Mouse (Mus musculus) layer of hippocampus, postnatal 36 days (tissue): ENCODE measurements at regions not wholly inside any gene's neighbourhood (a gene's known extent, or its start where the extent isn't known, plus 50 kb on each side); places are given as distances from the start of the nearest gene placed in this dataset.

Experiments
- DNase-seq, 2 experiments: peaks; one replicate each; pipeline ENCODE4 v3.0.0; 2022

DNA sequence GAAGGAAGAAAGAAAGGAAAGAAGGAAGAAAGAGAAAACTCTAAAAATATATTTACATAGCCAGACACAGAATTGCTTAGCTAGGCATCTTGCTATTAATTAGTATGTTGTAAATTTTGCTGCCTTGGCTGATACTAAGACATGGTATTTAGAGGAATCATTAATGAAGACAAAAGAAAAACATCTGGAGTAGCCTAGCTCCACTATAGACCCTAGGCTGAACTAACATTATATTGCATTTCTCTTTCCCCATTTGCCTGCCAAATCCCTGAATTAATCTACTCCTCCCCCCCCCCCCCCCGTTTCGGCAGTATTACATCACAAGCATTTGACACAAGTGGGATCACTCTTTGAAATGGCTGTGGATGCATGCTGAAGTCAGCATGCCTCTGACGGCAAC lies 206.1 kb upstream of the Tet2 start:
- no peak for DNase-seq

DNA sequence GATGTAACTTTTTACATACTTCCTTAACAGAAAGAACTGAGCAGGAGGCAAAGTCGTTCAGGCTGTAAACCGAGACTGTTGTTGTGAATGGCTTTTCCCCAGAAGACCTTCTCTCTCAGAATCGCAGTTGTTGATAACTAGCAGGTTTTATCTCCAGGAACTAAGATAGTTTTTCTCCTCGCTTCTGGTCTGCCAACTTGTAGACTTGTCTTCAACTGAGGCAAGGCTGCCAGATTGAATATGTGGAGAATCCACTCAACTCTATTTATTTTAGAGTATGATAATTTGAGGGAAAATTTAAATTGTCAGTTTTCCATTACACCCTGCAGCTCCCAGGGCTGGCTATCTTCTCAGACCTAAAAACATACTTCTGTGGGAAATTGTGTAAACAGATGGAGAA lies 206.6 kb upstream of the Tet2 start:
- DNase-seq = no peak

DNA sequence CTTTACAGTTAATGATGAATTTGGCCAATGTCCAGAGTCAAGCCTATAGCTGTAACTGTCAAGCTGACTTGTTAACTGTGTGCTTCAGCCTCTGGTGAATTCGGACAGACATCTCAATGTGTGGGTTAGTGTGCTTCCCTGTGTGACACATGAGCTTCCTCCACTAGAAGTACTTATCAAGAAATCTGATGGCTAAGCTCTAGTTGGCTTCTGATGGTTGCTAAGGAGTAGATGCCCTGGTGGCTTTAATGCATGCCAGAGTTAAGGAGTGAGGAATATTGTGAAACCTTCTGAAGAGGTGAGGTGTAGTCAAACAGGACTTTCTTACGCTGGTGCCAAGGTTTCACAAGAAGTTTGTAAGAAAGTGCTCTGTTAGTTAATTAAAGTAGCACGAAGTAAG lies 208.1 kb upstream of the Tet2 start:
- DNase-seq = no peak

GRCm38 (mm10) chr3:133754006-133754910 lies 209.3 kb upstream of the Tet2 start:
- peak in 1 of 2 experiments; percentile 7 for DNase-seq

DNA sequence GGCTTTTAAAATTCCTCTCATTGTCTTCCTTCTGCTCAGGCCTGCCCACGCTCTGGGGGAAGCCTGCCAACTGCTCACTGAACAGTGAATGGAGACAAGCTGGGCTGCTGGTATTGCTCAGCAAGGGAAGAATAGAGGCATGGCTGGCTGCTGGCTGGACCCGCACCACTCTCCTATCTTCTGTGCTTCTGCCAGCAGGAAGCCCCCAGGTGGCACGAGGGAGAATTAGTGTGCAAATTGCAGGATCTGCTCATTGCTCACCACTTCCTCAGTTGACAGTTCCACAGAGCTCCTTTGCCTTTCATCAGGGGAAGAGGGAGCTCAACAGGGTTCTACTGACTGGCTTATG lies 209.9 kb upstream of the Tet2 start:
- peak; percentile 83 to 84 for DNase-seq

DNA sequence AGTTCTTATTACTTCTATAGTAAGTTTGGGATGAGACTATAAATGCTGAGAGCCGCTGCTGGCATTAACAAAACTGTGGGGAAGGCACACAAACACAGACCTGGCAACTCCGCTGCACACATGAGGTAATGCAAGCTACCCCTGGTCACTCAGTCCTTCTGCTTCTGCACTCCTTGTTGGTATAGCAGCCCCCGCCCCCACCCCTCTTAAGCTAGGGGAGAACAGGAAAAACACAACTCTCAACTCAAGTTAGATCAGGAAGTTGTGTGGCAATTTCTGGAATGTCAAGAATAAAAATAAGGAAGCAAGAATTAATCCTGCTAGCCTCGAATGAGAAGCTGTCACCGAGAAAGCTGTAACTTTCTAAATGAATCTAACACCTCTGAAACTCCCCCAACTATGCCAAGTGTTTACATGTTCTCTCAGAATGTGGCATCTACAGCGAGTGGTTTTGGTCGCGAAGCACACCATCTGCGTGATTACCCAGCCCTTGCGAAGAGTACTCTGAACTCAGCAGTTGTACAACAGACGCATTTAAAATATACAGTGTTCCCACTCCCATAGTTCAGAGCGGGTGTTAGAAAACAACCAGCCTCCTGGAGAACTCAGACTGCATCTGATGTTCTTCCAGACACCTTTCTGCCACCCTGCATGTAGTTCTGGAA lies 212.9 kb upstream of the Tet2 start:
- DNase-seq = peak; percentile 30 to 43

- DNase-seq = no peak
These were observed 213.5 kb upstream of the Tet2 start for GRCm38 (mm10) chr3:133758421-133758820.

DNA sequence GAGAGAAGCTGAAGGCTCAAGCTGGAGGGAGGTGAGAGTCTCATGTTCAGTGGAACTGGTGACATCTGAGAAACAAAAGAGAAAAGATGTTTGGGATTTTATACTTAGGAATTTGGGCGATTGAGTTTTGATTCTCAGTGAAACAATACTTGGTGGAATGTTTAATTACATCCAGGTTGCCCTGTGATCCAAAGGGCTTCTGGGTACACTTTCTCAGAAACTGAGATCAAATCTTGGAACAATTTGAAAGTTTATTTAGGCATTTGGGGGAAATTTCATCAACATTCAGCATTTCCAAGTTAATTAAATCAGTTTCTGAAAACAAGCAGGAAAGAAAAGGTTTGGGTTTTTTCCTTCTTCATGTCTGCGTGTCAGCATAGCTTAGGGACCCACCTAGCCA lies 214.7 kb upstream of the Tet2 start:
- no peak for DNase-seq

DNA sequence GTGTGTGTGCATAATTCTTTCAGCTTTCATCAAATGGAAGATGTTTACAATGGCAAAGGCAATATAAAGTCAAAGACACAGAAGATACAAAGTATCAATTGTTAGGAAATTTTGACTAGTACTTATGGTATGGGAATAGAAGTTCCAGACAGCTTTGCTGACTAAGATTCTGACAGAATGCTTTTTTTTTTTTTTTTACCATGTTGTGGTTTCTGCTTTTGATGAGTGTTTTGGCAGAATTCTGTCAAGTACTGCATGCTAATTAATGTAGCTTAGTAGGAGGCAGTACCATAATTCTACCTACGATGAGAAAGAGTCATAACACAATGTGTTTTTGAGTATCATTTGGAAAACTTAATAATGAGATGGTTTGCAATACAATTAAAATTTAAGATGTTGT lies 215.3 kb upstream of the Tet2 start:
- no peak for DNase-seq

- no peak for DNase-seq
These were observed 218.8 kb upstream of the Tet2 start for GRCm38 (mm10) chr3:133763721-133764120.

GRCm38 (mm10) chr3:133773490-133773889 lies 228.6 kb upstream of the Tet2 start:
- no peak for DNase-seq

DNA sequence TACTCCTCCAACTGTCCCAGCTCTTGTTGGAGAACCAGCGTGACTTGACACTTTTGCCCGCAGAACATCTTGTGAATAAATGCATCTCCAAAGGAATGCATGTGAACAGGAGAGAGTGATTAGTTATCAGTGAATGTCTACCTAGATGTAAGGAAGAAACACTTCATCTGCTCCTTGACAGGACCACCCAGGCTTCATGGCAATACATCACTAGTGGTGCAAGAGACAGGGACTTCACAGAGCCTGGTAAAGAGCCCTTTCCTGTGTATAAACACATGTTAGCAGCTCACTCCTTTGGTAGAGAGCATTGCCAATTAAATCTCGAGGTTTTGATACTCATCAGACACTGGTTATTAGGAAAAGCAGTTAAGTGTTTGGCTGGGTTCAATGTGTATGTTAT lies 229.3 kb upstream of the Tet2 start:
- no peak for DNase-seq

DNA sequence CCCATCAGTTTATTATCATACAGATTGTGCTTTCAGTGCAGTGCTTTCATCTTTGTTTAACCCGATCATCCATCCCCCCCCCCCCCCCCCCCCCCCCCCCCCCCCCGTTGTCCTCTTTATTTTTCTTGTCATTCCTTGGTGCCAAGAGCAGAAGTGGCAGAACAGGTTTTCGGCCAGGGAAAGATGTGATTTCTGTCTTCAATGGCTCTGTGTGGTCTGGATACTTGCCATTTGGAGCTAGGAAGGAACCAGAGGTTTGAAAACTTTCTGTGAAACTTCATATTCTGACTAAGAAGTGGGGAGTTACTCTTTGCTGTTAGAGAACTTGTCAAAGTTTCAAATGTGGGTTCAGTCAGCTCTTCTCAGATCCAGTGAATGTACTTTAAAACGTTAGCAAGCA lies 231.1 kb upstream of the Tet2 start:
- no peak for DNase-seq

DNA sequence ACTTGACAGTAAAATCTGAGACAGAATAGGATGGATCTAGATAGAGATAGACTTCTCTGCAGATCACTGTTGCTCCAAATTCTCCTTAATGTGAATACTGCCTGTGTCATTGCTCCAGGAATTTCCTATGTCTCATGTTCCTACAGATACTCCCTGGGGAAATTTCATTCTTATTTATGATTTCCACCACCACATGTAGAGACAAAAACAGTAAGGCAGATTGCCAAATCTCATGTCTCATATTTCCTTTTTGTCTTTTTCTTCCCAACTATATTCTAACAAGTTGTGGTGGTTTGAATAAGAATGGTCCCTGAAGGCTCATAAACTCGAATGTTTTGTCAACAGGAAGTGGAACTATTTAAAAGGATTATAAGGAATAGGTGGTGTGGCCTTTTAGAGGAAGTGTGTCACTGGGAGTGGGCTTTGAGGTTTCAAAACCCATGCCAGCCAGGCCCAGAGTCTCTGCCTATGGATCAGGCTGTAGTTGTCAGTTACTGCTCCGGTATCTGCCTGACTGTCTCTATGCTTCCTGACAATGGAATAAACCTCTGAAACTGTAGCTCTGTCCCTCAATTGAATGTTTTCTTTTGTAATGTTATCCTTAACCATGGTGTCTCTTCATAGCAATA lies 234.3 kb upstream of the Tet2 start:
- DNase-seq = no peak

DNA sequence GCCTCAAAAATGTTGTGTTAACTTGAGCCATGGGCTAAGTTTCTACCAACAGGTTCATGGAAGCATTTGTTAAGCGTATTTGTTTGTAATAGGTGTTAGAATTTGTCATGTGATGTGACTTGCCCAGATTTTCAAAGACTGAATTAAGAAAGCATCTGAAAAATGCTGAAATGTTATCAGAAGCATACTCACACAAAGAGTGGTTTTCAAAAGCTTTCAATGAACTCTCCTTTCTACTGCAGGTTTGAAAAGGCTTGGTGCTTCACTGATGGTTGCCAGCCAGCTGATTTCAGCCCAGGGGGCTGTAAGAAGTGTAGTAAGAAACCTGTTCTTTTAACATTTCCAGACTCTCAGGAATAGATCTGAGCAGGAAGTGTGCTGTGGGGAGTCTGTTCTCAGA lies 238.1 kb upstream of the Tet2 start:
- no peak for DNase-seq

DNA sequence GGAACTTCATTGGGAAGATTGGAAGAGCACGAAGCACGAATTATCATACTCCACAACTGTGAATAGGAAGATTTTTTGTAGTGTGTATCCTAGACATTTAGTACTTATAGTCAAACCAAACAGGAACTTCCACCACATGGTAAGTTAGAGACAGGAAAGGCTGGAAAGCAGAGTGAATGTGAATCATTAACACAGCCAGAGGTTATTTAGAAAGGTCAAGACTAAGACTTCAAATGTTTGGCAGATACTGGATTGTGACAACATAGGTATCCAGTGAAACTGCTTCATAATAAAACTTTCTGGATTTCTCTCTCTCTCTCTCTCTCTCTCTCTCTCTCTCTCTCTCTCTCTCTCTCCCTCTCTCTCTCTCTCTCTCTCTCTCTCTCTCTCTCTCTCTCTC lies 246.4 kb upstream of the Tet2 start:
- DNase-seq = no peak

- no peak for DNase-seq
These were observed 264.1 kb upstream of the Tet2 start for GRCm38 (mm10) chr3:133809007-133809552.

DNA sequence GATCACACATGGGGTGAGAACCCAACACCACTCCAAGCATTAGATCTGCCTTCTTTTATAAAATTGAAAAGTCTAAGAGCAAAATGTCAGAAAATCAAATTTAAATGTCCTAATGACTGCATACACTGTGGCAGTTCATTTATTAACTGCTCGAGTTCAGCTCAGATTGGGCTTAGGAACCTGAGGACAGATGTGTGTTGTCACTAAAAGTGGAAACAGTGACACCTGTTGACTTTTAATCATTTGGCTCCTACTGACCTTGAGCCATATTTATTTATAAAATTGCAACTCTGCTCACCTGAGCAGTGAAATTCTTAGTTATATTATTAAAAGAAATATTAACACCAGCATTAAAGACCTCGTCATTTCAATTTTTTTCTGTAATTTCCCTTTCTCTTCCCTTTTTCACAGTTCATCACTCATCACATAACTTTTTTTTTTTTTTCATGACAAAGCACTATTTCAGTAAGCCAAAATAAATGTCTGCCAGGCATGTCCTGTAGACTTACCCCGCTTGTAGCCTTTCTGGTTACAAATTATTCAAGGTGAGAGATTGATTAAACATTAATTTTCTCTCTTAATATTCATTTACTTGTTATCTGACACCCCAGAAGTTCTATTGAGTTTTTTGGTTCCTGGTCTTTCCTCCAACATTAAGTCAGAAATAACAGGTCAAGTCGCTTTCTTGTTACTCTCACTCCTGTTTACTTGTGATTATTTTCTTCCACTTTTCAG lies 274.2 kb upstream of the Tet2 start:
- no peak for DNase-seq

GRCm38 (mm10) chr3:133833739-133834391 lies 288.9 kb upstream of the Tet2 start:
- DNase-seq = no peak

DNA sequence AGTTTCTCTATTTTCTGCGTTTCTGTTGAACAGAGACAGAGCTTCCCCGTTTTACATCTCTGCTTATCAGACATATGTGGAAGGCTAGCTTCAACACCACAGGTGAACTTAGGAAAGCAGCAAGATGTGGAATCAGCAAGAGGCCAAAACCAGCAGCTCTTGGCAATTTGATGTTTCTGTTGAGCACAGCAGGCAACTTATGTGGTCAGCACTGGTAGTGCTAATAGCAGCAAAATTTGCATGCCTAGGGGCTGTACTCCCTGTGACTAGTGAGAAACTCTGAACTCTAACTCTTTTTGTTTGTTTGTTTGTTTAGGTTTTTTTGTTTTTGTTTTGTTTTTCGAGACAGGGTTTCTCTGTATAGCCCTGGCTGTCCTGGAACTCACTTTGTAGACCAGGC lies 289.5 kb upstream of the Tet2 start:
- no peak for DNase-seq

GRCm38 (mm10) chr3:133846301-133846700 lies 301.4 kb upstream of the Tet2 start:
- DNase-seq = no peak

DNA sequence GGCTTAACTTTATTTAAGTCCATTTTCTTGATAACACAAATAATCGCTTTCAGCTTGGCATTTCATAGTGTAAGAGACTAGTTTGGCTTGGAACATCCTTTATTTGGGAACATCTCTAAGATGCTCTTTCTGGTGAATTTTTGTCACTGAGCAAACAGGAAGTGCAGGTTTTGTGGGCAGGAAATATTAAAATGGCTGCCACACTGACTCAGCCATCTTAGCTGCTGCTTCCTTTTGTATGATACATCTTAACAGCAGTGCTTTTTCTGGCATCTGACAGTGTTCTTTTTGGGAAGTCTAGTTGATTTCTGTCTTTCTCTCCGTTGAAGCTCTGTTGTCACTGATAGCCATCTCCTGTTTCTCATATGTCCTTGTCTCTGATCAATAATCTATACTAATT lies 329.4 kb upstream of the Tet2 start:
- DNase-seq = no peak
